Mouse (Mus musculus) adrenal gland, postnatal 25 days (tissue): ENCODE measurements at regions not wholly inside any gene's neighbourhood (a gene's known extent, or its start where the extent isn't known, plus 50 kb on each side); places are given as distances from the start of the nearest gene placed in this dataset.

Experiments used
- DNase-seq: peaks from one replicate; pipeline ENCODE4 v3.0.0; 2021; ENCODE audit warnings: mixed read lengths
- microRNA-seq, 2 experiments: library from miRNA; unstranded; fragments of <30 nt; microRNA quantifications; one replicate each; pipeline ENCODE4 v1.2.0; 2021

DNA sequence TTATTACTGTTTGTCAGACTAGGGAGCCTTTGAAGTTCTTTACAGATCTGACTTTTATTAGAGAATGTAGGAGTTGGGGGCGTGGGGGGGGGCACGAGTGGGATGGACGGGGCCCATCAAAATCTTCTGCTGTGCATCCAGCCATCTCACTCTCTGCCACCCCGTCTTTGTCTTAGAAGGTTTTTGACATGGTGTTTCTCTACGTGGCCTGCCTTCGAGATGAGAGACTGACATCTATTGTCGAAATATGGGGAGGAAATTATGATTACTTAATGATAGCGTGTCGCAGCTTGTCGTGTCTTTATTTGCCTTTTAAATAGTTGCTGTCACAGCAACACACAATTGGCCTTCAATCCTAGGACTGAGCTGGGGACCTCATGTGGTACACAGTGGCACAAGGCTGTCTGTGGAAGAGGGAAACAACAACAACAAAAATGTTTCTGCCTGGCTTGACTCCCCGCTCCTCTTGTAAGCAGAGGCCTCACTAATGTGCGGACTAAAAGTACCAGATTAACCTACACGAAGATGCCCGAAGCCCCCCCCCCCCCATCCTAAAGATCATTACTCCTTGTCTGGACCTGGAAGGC, 51.5 kb upstream of the Ubash3b start:
- DNase-seq, result no peak

GRCm38 (mm10) chr9:41212303-41212901, 50.9 kb upstream of the Ubash3b start:
- no peak for DNase-seq

DNA sequence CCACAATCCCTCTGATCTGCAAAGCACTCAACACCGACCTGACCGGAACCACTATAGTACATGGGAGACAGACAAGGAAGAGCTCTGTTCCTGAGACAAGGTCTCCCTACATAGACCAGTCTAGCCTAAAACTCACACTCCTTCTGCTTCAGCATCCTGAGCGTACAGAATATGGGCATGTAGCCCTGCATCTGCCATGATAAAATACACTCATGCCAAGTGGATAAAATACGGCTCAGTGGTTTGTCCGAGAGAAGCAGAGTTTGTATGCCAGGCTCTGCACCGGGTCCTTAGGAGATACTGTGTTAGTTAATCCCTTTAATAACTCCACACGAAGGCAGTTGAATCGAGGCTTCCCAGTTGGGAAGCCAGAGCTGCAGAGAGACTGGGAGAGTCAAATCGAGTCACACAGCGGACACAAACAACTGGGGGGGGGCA, 50.4 kb upstream of the Ubash3b start:
- no peak for DNase-seq

Small RNA genes lying in the stretch of these regions (microRNA-seq; reads per million reads assigned to microRNA genes)
- 3,515 to 4,236 reads per million in 2 experiments for gene Mir100
- 207 to 334 reads per million in 2 experiments for gene Mir125b-1
- 187 to 252 reads per million in 2 experiments for gene Mirlet7a-2
